Mouse (Mus musculus) testis, adult 2 months (tissue): Measurements from ENCODE around the gene Parva. TPM values are rescaled to one million over a fixed set of nuclear protein-coding genes. Genes with fewer than 3 reads are reported as not detected.

Source experiments
- H3K27ac ChIP-seq: fragments of 200-500 bp; 2 replicates; pipeline ENCODE4 v1.5.1; 2012; ENCODE audit warnings: low read depth, low read length; ENCODE audit not compliant: control insufficient read depth, insufficient read depth
- H3K27me3 ChIP-seq: fragments of 200-500 bp; 2 replicates; pipeline ENCODE4 v1.6.1; 2012; ENCODE audit warnings: mild to moderate bottlenecking, low read length, moderate library complexity; ENCODE audit not compliant: control insufficient read depth, insufficient read depth
- H3K36me3 ChIP-seq: fragments of 200-500 bp; 2 replicates; pipeline ENCODE4 v1.6.1; 2012; ENCODE audit warnings: mild to moderate bottlenecking, low read length; ENCODE audit not compliant: control insufficient read depth, insufficient read depth
- H3K4me1 ChIP-seq: fragments of 200-500 bp; 2 replicates; pipeline ENCODE4 v1.6.1; 2012; ENCODE audit warnings: low read length; ENCODE audit not compliant: control insufficient read depth, insufficient read depth
- H3K4me3 ChIP-seq: fragments of 200-500 bp; 2 replicates; pipeline ENCODE4 v1.5.1; 2012; ENCODE audit warnings: low read depth, mild to moderate bottlenecking, low read length, moderate library complexity, mixed read lengths; ENCODE audit not compliant: control insufficient read depth
- CTCF ChIP-seq: fragments of 200-500 bp; IDR thresholded peaks from 2 replicates; pipeline ENCODE4 v1.5.1; 2012; ENCODE audit warnings: low read depth, mild to moderate bottlenecking, inconsistent platforms, low read length, moderate library complexity; ENCODE audit not compliant: control insufficient read depth, insufficient read depth, insufficient replicate concordance
- POLR2A ChIP-seq: fragments of 200-500 bp; IDR thresholded peaks from 2 replicates; pipeline ENCODE4 v1.6.1; 2012; ENCODE audit warnings: low read depth, mild to moderate bottlenecking, inconsistent platforms, low read length, moderate library complexity; ENCODE audit not compliant: control insufficient read depth
- polyA plus RNA-seq: library from polyadenylated mRNA; depleted of rRNA; stranded (reverse); fragments of >200 nt; gene quantifications from 2 replicates; pipeline ENCODE4 v1.2.3, GENCODE M21; 2012

The Parva gene
- polyA plus RNA-seq, 1 experiment, result 5.4 TPM

- TF ChIP-seq POLR2A (no peak), CTCF (no peak)
- Histone ChIP-seq H3K4me1 (no peaks in the 10 kb centered on the region), H3K36me3 (no peaks in the 10 kb centered on the region), H3K27ac (no peak overlapping the region), H3K27me3 (no peaks in the 10 kb centered on the region), H3K4me3 (no peak overlapping the region)
Measured at GRCm38 (mm10) chr7:112495950-112496349, 68.6 kb downstream of the Parva start.

DNA sequence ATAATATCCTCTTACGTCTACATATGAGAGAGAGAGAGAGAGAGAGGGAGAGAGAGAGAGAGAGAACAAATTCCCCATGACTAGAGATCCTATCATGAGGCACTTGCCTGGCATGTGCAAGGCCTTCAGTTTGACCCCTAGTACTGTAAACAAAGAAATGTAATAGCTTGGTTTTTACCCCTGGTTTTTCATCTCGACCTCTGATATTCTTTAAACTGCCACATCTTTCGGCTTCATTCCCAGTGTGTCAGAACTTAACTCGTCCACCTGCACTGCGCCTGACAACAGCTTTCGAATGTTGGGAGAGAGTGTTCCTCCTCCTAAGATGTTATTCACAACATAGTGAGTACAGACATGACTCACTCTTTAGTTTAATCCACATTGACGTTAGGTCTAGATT lies 69.6 kb downstream of the Parva start:
- H3K36me3 ChIP-seq, result no peaks in the 10 kb centered on the region
- TF ChIP-seq POLR2A (no peak), CTCF (no peak)
- H3K4me1 ChIP-seq, result no peaks in the 10 kb centered on the region
- no peaks in the 10 kb centered on the region for H3K27me3 ChIP-seq
- no peak overlapping the region for H3K27ac ChIP-seq
- no peak overlapping the region for H3K4me3 ChIP-seq

DNA sequence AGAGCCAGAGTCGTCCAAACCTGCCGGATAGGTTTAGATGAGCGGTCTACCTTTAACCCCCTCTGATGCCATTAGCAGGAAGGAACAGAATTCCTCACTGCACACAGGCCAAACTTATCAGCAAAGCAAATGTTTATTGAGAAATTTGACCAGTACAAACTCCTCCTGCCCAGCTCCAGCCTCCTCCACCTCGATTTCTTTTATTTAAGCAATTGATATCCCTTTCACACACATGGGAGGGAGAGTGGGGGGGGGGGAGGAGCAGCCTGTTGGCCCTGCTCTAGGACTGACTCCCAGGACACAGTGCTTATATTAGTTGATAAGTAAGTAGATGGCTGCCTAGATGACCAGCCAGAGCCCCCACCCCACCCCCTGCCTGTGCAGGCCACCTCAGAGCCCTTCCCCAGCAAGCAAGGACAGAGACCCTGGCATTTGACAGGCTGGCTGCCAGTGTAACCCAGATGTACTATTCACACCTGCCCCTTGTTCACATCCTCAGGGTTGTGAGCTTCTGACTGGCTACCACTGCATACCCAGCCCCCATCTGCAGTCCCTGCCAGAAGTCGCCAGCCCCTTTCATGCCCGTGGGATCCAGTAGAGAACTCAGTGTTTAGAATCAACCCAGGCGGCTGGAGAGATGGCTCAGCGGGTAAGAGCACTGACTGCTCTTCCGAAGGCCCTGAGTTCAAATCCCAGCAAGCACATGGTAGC lies 71.4 kb downstream of the Parva start:
- no peaks in the 10 kb centered on the region for H3K36me3 ChIP-seq
- no peak for TF ChIP-seq CTCF
- no peaks in the 10 kb centered on the region for H3K4me1 ChIP-seq
- no peak overlapping the region for H3K4me3 ChIP-seq
- H3K27me3 ChIP-seq, result no peaks in the 10 kb centered on the region
- no peak overlapping the region for H3K27ac ChIP-seq

DNA sequence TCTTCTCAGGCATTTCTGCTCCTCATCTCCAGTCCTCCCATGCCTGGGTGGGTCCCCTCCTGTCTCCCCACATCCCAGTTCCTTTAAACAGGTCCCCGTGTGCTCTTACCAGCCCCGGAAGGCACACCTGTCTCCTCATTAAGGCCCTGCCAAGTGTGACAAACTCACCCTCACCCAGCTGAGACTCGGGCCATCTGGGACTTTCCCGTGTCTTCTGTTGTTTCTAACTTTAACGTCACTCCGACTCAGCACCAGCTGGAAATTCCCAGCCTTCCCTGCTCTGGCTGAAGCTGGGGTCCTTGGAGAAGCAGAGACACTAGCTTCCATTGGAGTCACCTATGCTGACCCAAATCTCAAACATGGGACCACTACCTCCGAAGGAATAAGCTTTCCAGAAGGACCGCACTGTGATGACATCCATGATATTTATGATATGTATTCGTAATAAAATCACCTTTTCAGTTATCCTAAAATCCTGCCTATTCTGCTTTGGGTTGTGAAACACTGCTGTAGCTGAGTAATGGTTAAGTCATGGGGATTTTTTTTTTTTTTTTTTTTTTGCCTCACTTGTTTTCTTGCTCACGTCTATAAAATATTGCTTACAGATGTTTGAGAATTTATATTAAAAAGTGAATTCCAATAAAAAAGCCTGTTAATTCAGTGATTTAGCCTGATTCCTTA lies 72.3 kb downstream of the Parva start:
- no peaks in the 10 kb centered on the region for H3K4me1 ChIP-seq
- TF ChIP-seq POLR2A, result no peak
- no peak for TF ChIP-seq CTCF
- H3K27ac ChIP-seq, result no peak overlapping the region
- no peaks in the 10 kb centered on the region for H3K27me3 ChIP-seq
- no peak overlapping the region for H3K4me3 ChIP-seq
- no peaks in the 10 kb centered on the region for H3K36me3 ChIP-seq

DNA sequence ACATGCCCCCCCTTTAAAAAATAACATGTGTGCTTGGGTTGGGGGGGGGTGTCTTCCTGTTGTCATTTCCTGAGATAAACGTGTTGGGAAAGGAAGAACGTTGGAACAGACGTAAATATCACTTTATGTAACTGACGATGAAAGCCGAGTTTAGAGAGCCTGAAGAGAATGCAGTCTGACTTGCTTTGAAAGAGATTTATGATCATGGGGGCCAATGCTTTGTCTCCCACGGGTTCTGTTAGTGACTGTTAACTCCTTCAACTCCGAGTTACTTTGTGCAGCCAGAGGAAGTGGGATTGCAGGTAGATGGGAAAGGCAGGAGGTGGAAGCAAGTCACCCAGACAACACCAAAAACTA lies 72.8 kb downstream of the Parva start:
- H3K4me1 ChIP-seq, result no peaks in the 10 kb centered on the region
- no peaks in the 10 kb centered on the region for H3K36me3 ChIP-seq
- no peak overlapping the region for H3K27ac ChIP-seq
- H3K27me3 ChIP-seq, result no peaks in the 10 kb centered on the region
- TF ChIP-seq POLR2A (no peak), CTCF (no peak)
- no peak overlapping the region for H3K4me3 ChIP-seq

DNA sequence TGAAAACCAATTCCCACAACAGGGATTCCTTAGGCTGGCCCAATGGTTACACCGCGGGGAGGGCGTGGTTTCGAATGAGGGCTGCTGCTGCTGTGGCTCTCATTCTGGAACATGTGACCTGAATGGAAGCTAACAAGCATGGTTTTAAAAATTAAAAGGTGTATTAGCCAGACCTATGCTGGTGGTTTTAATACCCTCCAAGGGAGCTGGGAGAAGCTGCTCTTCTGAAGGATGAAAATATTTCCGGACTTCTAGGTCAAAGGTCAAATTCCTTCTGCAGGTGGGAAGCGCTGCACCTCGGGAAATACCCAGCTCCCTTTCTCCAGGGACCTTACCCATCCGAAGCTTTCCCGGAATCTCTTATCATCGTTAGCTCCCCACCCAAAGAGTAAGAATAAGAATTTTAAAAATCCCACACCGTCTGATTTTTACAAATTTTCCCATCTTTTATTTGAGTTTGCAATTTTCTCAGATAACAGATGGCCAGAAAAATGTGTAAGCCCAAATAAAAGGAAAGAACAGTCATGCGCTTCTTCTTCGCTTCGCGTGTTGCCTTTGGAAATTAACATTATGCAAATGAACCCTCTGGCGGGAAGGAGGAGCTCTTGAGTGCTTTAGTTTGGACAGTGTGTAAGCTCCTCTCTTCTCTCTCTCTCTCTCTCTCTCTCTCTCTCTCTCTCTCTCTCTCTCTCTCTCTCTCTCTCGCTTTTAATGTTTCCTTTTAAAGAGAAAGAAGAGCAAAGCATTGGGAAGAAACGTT lies 74.9 kb downstream of the Parva start:
- H3K36me3 ChIP-seq, result no peaks in the 10 kb centered on the region
- H3K27me3 ChIP-seq, result no peaks in the 10 kb centered on the region
- no peak overlapping the region for H3K4me3 ChIP-seq
- H3K4me1 ChIP-seq, result no peaks in the 10 kb centered on the region
- no peak for TF ChIP-seq CTCF
- TF ChIP-seq POLR2A, result no peak
- no peak overlapping the region for H3K27ac ChIP-seq

DNA sequence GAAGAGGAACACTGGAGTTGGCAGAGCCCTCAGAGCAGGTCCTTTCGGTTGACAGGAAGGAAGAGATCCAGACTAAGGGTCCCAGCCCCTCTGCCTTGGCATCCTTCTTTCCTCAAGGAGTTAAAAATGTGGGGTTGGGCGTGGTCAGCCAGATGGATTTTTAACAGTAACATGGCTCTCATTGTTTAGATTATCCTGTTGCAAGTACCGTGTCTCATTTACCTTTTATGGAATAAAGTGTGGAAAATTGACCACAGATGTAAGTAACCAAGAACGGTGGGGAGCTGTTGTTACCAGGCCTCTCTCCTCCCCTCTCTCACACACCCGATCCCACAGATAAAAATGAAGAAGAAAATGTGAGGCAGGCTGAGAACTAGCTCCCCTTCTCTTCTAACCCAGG lies 75.5 kb downstream of the Parva start:
- no peak for TF ChIP-seq POLR2A
- TF ChIP-seq CTCF, result no peak
- no peaks in the 10 kb centered on the region for H3K27me3 ChIP-seq
- H3K27ac ChIP-seq, result no peak overlapping the region
- H3K4me3 ChIP-seq, result no peak overlapping the region
- H3K4me1 ChIP-seq, result no peaks in the 10 kb centered on the region
- H3K36me3 ChIP-seq, result no peaks in the 10 kb centered on the region

DNA sequence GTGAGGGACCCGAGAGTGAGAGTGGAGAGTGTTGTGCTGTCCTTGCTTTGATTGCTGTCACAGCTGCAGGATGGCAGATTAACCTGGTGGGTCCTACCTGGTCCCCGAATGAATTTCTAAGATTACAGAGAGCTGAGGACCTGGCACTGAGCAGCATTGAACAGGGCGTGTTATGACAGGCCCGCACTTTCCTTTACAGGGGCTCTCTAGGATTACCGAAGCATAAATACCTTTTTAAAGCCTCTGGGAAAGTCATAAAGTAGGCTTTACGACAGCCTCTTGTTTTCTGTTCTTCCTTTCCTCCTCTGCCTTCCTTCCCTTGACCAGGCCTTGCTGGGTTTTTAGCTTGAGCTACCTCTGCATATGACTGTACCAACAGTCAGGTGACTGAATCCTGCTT lies 76.1 kb downstream of the Parva start:
- no peaks in the 10 kb centered on the region for H3K36me3 ChIP-seq
- H3K4me1 ChIP-seq, result no peaks in the 10 kb centered on the region
- H3K27ac ChIP-seq, result no peak overlapping the region
- no peak overlapping the region for H3K4me3 ChIP-seq
- no peak for TF ChIP-seq CTCF
- no peak for TF ChIP-seq POLR2A
- no peaks in the 10 kb centered on the region for H3K27me3 ChIP-seq
